Mouse (Mus musculus): ENCODE measurements around the gene Timm8b. TPM values are rescaled to one million over a fixed set of nuclear protein-coding genes. Genes with fewer than 3 reads are reported as not detected.

The Timm8b gene
- polyA plus RNA-seq (2014; fragmentation: Nextera tagmentation; extraction: Ambion mirVana), result 388 and 475 TPM in 2 replicates

DNA sequence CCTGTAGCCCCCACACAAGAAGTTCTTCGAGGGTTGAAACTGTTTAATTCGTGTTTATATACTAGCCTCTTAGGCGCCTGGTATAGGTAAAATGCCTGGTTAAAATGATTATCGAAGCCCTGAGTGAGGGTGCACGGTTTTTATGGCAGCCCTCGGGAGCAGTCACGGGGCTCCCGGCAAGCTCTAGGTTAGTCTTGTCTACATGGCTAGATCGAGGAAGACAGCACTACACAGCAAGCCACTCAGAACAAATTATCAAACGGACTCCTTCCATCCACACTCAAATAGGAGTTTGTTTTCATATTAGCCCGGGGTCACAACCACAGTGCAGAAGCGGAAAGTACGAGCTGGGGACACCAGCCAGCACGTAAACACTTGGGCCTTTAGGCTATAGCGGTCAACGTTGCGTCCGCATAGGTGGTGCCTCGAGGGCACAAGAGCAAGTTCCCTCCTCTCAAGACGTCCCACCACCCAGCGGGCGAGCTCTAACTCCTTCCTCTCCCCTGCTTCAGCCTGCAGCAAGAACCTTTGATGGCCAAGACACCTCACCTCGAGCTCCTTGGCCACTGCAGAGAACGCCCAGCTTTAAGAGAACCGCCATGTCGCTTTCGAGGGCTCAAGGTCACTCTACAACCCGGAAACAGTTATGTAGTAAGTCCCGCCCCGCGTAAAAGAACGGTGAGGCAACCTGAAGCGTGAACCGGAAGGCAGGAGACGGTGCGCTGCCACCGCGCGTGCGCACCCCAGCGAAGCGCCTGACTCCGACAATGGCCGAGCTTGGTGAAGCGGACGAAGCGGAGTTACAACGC, at the start of gene Timm8b, which contains the start of gene Sdhd:
TSS of gene Timm8b (plus strand) at position 722 of the 809 bp plus-strand sequence.
TSS of gene Sdhd (minus strand) at position 624 of the 809 bp plus-strand sequence.
- H3K36me3 ChIP-seq (ENCODE audit: control insufficient read depth, insufficient read depth, low read length), result peaks cover 47% of the 10 kb centered on the region

GRCm38 (mm10) chr9:50554241-50555093, 49.2 kb upstream of the Timm8b start, which contains the start of gene Il18:
Gene Il18 (plus strand): TSS chr9:50554827.
- peak; percentile 97 for ATAC-seq

More for the DNA sequence above, at the start of gene Timm8b, which contains the start of gene Sdhd:
- WGBS, result 1% methylated on average over 48 of the region's 48 CpGs
- Histone ChIP-seq H3K4me2 (ENCODE audit: low read length) (peak within 1 kb of the TSS; percentile 95), H3K27ac (ENCODE audit: low read depth, low read length) (peak within 1 kb of the TSS; percentile 76), H3K9ac (ENCODE audit: low read length) (peak within 1 kb of the TSS; percentile 85), H3K9me3 (replicated peaks; ENCODE audit: control insufficient read depth, low read length) (no peaks in the 10 kb centered on the region), H3K27me3 (replicated peaks; ENCODE audit: control insufficient read depth, insufficient read depth, low read length) (no peaks in the 10 kb centered on the region), H3K4me3 (ENCODE audit: low read depth, low read length) (peak within 1 kb of the TSS; percentile 67), H3K4me1 (ENCODE audit: control insufficient read depth, insufficient read depth, low read length) (peaks cover 18% of the 10 kb centered on the region)
- ATAC-seq (peak; percentile 98), DNase-seq (ENCODE audit: low spot score) (peak; percentile 99)

GRCm38 (mm10) chr9:50555094-50555446, 48.6 kb upstream of the Timm8b start, which contains the start of gene Bco2:
Gene Bco2 (minus strand): TSS chr9:50555181.
- Histone ChIP-seq H3K36me3 (ENCODE audit: control insufficient read depth, insufficient read depth, low read length) (no peaks in the 10 kb centered on the region), H3K9me3 (replicated peaks; ENCODE audit: control insufficient read depth, low read length) (no peaks in the 10 kb centered on the region), H3K27ac (ENCODE audit: low read depth, low read length) (peak within 1 kb of the TSS; percentile 52), H3K4me2 (ENCODE audit: low read length) (peak within 1 kb of the TSS; percentile 40), H3K9ac (ENCODE audit: low read length) (peak within 1 kb of the TSS; percentile 33), H3K27me3 (replicated peaks; ENCODE audit: control insufficient read depth, insufficient read depth, low read length) (no peaks in the 10 kb centered on the region), H3K4me1 (ENCODE audit: control insufficient read depth, insufficient read depth, low read length) (peaks cover 4% of the 10 kb centered on the region; the same call in 1 of the 2 replicates), H3K4me3 (ENCODE audit: low read depth, low read length) (peak within 1 kb of the TSS; percentile 7)
- 3% methylated on average over 2 of the region's 2 CpGs for WGBS
- DNase-seq (ENCODE audit: low spot score) (no peak), ATAC-seq (peak; percentile 61)

More at GRCm38 (mm10) chr9:50554241-50555093, 49.2 kb upstream of the Timm8b start, which contains the start of gene Il18:
- WGBS, result 11% methylated on average over 12 of the region's 12 CpGs
- peak within 1 kb of the TSS; percentile 52 for H3K27ac ChIP-seq (ENCODE audit: low read depth, low read length)
- peaks cover 4% of the 10 kb centered on the region; the same call in 1 of the 2 replicates for H3K4me1 ChIP-seq (ENCODE audit: control insufficient read depth, insufficient read depth, low read length)
- peak within 1 kb of the TSS; percentile 7 for H3K4me3 ChIP-seq (ENCODE audit: low read depth, low read length)
- peak; percentile 90 for DNase-seq (ENCODE audit: low spot score)
- H3K4me2 ChIP-seq (ENCODE audit: low read length), result peak within 1 kb of the TSS; percentile 40
- H3K36me3 ChIP-seq (ENCODE audit: control insufficient read depth, insufficient read depth, low read length), result no peaks in the 10 kb centered on the region
- H3K9me3 ChIP-seq (replicated peaks; ENCODE audit: control insufficient read depth, low read length), result no peaks in the 10 kb centered on the region
- H3K9ac ChIP-seq (ENCODE audit: low read length), result peak within 1 kb of the TSS; percentile 33
- no peaks in the 10 kb centered on the region for H3K27me3 ChIP-seq (replicated peaks; ENCODE audit: control insufficient read depth, insufficient read depth, low read length)

DNA sequence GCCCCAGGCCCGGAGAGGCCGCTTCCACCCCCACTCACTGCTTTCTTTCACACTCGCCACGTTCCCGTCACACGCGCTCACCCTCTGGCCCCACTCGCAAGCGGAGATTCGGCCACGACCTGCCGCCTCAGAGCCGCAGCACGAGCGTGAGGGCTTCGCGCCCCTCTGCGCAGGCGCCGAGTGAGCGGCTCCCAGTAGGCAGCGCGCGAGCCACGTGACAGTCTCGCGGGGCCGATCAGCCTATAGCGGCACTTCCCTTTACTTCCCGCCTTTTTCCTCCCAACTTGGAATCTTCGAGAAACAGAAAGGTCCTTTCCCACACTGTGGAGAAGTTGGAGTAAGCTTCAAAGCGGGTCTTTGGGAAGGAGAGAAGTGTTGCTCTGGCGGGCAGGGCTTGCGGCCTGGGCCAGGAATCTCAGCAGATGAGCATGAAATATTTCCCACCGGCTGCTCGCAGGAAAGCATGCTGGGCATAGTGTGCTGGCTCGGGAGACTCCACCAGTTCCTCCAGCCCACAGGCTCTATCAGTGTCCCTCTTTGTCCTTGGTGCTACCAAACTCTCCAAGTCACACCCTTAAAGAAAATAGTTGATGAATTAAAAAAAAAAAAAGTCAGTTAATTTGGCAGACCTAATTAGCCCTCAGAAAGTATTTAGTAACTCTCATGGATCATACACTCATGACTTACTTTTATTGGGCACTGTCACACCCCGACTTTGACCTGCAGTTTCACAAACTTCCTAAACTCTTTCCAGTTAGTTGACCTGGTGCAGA, 42.4 kb upstream of the Timm8b start, which contains the start of gene Tex12:
TSS of gene Tex12 (minus strand) at position 181 of the 773 bp plus-strand sequence.
- Histone ChIP-seq H3K27me3 (replicated peaks; ENCODE audit: control insufficient read depth, insufficient read depth, low read length) (no peaks in the 10 kb centered on the region), H3K9me3 (replicated peaks; ENCODE audit: control insufficient read depth, low read length) (no peaks in the 10 kb centered on the region), H3K36me3 (ENCODE audit: control insufficient read depth, insufficient read depth, low read length) (no peaks in the 10 kb centered on the region), H3K9ac (ENCODE audit: low read length) (no peak within 1 kb of the TSS), H3K4me1 (ENCODE audit: control insufficient read depth, insufficient read depth, low read length) (no peaks in the 10 kb centered on the region), H3K27ac (ENCODE audit: low read depth, low read length) (no peak within 1 kb of the TSS), H3K4me3 (ENCODE audit: low read depth, low read length) (no peak within 1 kb of the TSS), H3K4me2 (ENCODE audit: low read length) (no peak within 1 kb of the TSS)
- DNase-seq (ENCODE audit: low spot score), result no peak
- 91% methylated on average over 38 of the region's 38 CpGs for WGBS
- no peak for ATAC-seq

DNA sequence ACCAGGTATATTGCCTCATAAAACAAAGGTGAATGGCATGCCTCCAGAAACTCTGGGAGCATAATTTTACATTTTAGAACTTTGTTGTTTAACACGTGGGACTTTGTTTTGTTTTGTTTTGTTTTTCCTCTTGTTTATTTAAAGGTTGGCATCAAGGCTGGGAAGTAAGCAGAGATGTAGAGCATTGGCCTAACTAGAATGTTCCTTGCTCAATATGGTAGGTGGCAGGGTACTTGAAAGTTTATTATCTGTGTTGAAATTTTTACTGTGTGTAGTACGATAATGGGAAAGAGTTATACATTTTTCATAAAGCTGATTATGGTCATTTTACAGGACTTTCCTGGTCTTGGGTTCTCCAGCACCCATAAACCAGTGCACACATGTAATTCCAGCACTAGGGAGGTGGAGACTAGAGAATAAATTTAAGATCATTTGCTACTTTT, 41.8 kb upstream of the Timm8b start:
- no peak for ATAC-seq
- 88% methylated on average over 2 of the region's 2 CpGs for WGBS
- no peaks in the 10 kb centered on the region for H3K36me3 ChIP-seq (ENCODE audit: control insufficient read depth, insufficient read depth, low read length)
- H3K9ac ChIP-seq (ENCODE audit: low read length), result no peak overlapping the region
- DNase-seq (ENCODE audit: low spot score), result no peak
- no peak overlapping the region for H3K4me3 ChIP-seq (ENCODE audit: low read depth, low read length)
- H3K27me3 ChIP-seq (replicated peaks; ENCODE audit: control insufficient read depth, insufficient read depth, low read length), result no peaks in the 10 kb centered on the region
- no peak overlapping the region for H3K4me2 ChIP-seq (ENCODE audit: low read length)
- no peaks in the 10 kb centered on the region for H3K9me3 ChIP-seq (replicated peaks; ENCODE audit: control insufficient read depth, low read length)
- no peaks in the 10 kb centered on the region for H3K4me1 ChIP-seq (ENCODE audit: control insufficient read depth, insufficient read depth, low read length)
- no peak overlapping the region for H3K27ac ChIP-seq (ENCODE audit: low read depth, low read length)

DNA sequence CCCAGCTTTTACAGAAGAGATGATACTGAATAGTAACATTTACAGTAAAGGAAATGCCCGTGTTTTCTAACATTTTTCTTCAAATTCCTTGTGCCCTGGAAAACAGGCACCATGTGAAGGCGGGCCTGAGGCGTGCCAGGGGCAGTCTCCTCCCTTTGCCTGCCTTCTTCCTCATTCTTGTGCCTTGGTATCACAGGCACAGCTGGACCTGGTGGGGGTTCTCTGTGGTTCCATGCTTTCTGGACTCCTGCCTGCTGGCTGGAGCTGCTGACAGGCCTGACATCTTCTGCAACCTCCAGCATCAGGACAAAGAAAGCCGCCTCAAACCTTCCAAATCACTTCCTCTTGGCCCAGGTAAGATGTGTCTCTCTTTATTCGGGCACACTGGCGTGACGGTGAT, 38.5 kb upstream of the Timm8b start:
- H3K9me3 ChIP-seq (replicated peaks; ENCODE audit: control insufficient read depth, low read length), result no peaks in the 10 kb centered on the region
- WGBS, result 83% methylated on average over 7 of the region's 7 CpGs
- DNase-seq (ENCODE audit: low spot score) (no peak), ATAC-seq (no peak)
- no peak overlapping the region for H3K4me2 ChIP-seq (ENCODE audit: low read length)
- H3K27me3 ChIP-seq (replicated peaks; ENCODE audit: control insufficient read depth, insufficient read depth, low read length), result no peaks in the 10 kb centered on the region
- no peaks in the 10 kb centered on the region for H3K4me1 ChIP-seq (ENCODE audit: control insufficient read depth, insufficient read depth, low read length)
- no peaks in the 10 kb centered on the region for H3K36me3 ChIP-seq (ENCODE audit: control insufficient read depth, insufficient read depth, low read length)
- no peak overlapping the region for H3K27ac ChIP-seq (ENCODE audit: low read depth, low read length)
- H3K4me3 ChIP-seq (ENCODE audit: low read depth, low read length), result no peak overlapping the region
- H3K9ac ChIP-seq (ENCODE audit: low read length), result no peak overlapping the region

GRCm38 (mm10) chr9:50565940-50566339, 37.8 kb upstream of the Timm8b start:
- Histone ChIP-seq H3K4me2 (ENCODE audit: low read length) (no peak overlapping the region), H3K9me3 (replicated peaks; ENCODE audit: control insufficient read depth, low read length) (no peaks in the 10 kb centered on the region), H3K27ac (ENCODE audit: low read depth, low read length) (no peak overlapping the region), H3K4me3 (ENCODE audit: low read depth, low read length) (no peak overlapping the region), H3K36me3 (ENCODE audit: control insufficient read depth, insufficient read depth, low read length) (no peaks in the 10 kb centered on the region), H3K27me3 (replicated peaks; ENCODE audit: control insufficient read depth, insufficient read depth, low read length) (no peaks in the 10 kb centered on the region), H3K4me1 (ENCODE audit: control insufficient read depth, insufficient read depth, low read length) (no peaks in the 10 kb centered on the region), H3K9ac (ENCODE audit: low read length) (no peak overlapping the region)
- WGBS, result 84% methylated on average over 4 of the region's 4 CpGs
- ATAC-seq, result no peak
- no peak for DNase-seq (ENCODE audit: low spot score)

- Histone ChIP-seq H3K4me3 (ENCODE audit: low read depth, low read length) (no peak overlapping the region), H3K27me3 (replicated peaks; ENCODE audit: control insufficient read depth, insufficient read depth, low read length) (no peaks in the 10 kb centered on the region), H3K4me2 (ENCODE audit: low read length) (no peak overlapping the region), H3K4me1 (ENCODE audit: control insufficient read depth, insufficient read depth, low read length) (no peaks in the 10 kb centered on the region), H3K36me3 (ENCODE audit: control insufficient read depth, insufficient read depth, low read length) (no peaks in the 10 kb centered on the region), H3K9me3 (replicated peaks; ENCODE audit: control insufficient read depth, low read length) (no peaks in the 10 kb centered on the region), H3K27ac (ENCODE audit: low read depth, low read length) (no peak overlapping the region), H3K9ac (ENCODE audit: low read length) (no peak overlapping the region)
- DNase-seq (ENCODE audit: low spot score), result no peak
- ATAC-seq, result no peak
- 92% methylated on average over 4 of the region's 4 CpGs for WGBS
Observed at GRCm38 (mm10) chr9:50567372-50567771, 36.3 kb upstream of the Timm8b start.
